Mouse (Mus musculus) monocyte, adult 5-6 weeks (primary cell): Measurements from ENCODE around the gene Gm4214. TPM values are rescaled to one million over a fixed set of nuclear protein-coding genes. Genes with fewer than 3 reads are reported as not detected.
"Not testable (repeated sequence)": the region's sequence is repeated elsewhere in the genome, so short reads cannot be mapped to it uniquely, and the experiment has no call there.

Source experiments
- ATAC-seq: fragments of 153-309, 156-312 bp; replicated peaks from 2 replicates; pipeline ENCODE4 v1.8.0; 2017; ENCODE audit warnings: mild to moderate bottlenecking; ENCODE audit not compliant: low TSS enrichment, insufficient number of reproducible peaks, severe bottlenecking, poor library complexity, low FRiP score
- total RNA-seq: library from RNA; stranded (forward); fragments of 200-1000, 200-491, 200-594 nt; gene quantifications from 3 replicates; pipeline ENCODE4 v1.2.3, GENCODE M21; 2017

Gene Gm4214
- total RNA-seq, result not detected in 3 replicates

DNA sequence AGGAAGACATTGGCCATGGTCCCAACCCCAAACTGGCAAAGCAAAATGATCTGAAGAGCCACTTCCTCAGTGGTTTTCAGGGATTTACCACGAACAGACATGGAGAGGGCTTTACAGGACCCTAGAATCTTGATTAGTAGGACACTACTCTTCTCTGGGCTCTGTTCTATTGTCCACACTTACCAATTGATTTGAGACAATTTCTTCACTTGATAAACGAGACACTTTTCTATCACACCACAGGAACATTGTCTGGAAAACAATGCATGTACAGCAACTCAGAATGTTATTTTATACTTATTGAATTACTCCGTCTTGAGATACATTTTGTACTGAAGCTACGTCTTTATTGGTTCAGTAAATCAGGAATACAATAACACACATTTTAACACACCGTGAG, at the start of gene Gm4214:
Gene Gm4214 (minus strand): TSS at position 101 of the 400 bp plus-strand sequence.
- not testable (repeated sequence) for ATAC-seq

GRCm38 (mm10) chr7:23019823-23020222, 35.4 kb upstream of the Gm4214 start, which contains the start of gene Gm4216:
Gm4216 (minus strand) TSS chr7:23019923.
- not testable (repeated sequence) for ATAC-seq

Other genes with a start within 250 kb of the Gm4214 start
- not detected in 3 replicates for gene Vmn1r157, start 223.0 kb downstream of the Gm4214 start, total RNA-seq
- not detected in 3 replicates for gene Vmn1r158, start 193.9 kb downstream of the Gm4214 start, total RNA-seq
- gene Vmn1r159, start 141.1 kb downstream of the Gm4214 start, total RNA-seq, result not detected in 3 replicates
- gene Vmn1r160, start 113.4 kb downstream of the Gm4214 start, total RNA-seq, result not detected in 3 replicates
- gene Gm4216, start 35.2 kb upstream of the Gm4214 start, total RNA-seq, result not detected in 3 replicates
- gene Vmn1r163, start 70.9 kb upstream of the Gm4214 start, total RNA-seq, result not detected in 3 replicates
- gene Gm8720, start 82.8 kb upstream of the Gm4214 start, total RNA-seq, result not detected in 3 replicates
- gene Gm10662, start 159.8 kb upstream of the Gm4214 start, total RNA-seq, result not detected in 3 replicates
- gene Vmn1r165, start 232.7 kb upstream of the Gm4214 start, total RNA-seq, result not detected in 3 replicates